Mouse (Mus musculus) ES-E14 (cell line): Measurements from ENCODE around the gene Apc2. TPM values are rescaled to one million over a fixed set of nuclear protein-coding genes. Genes with fewer than 3 reads are reported as not detected.

Source experiments
- DNase-seq: peaks from one replicate; pipeline ENCODE4 v3.0.0-alpha.2; 2013; ENCODE audit warnings: low read depth, low spot score
- H3K27ac ChIP-seq: 2 replicates; pipeline ENCODE4 v1.5.1; 2012; ENCODE audit warnings: low read depth, mild to moderate bottlenecking, low read length, moderate library complexity, mixed read lengths; ENCODE audit not compliant: poor library complexity, insufficient read depth, severe bottlenecking
- H3K36me3 ChIP-seq: 2 replicates; pipeline ENCODE4 v1.6.1; 2012; ENCODE audit warnings: mild to moderate bottlenecking, low read length, moderate library complexity, mixed read lengths; ENCODE audit not compliant: control insufficient read depth, poor library complexity, insufficient read depth, severe bottlenecking
- H3K4me1 ChIP-seq, 2 experiments: fragments of 150-350 bp in 1 of 2; sonication (generic) in 1 of 2; 2 replicates each; pipeline ENCODE4 v1.6.1; 2012; ENCODE audit warnings: low read length in 2 of 2, mild to moderate bottlenecking in 1 of 2, mixed read lengths in 1 of 2; ENCODE audit not compliant: control insufficient read depth in 2 of 2, insufficient read depth in 2 of 2, poor library complexity in 1 of 2
- H3K4me3 ChIP-seq, 2 experiments: fragments of 150-350 bp in 1 of 2; sonication (generic) in 1 of 2; 2 replicates each; pipeline ENCODE4 v1.5.1; 2012; ENCODE audit warnings: low read length in 2 of 2, low read depth in 1 of 2, mild to moderate bottlenecking in 1 of 2, mixed read lengths in 1 of 2; ENCODE audit not compliant: insufficient read depth in 1 of 2, poor library complexity in 1 of 2, severe bottlenecking in 1 of 2
- H3K9ac ChIP-seq: 2 replicates; pipeline ENCODE4 v1.6.1; 2012; ENCODE audit warnings: low read depth, mild to moderate bottlenecking, low read length, mixed read lengths; ENCODE audit not compliant: poor library complexity, insufficient read depth, severe bottlenecking
- H3K9me3 ChIP-seq: fragments of 150-350 bp; sonication (generic); 2 replicates; pipeline ENCODE4 v1.6.1; 2012; ENCODE audit warnings: low read depth, mild to moderate bottlenecking, low read length; ENCODE audit not compliant: control insufficient read depth, insufficient read depth
- CHD2 ChIP-seq: IDR thresholded peaks from 2 replicates; pipeline ENCODE4 v1.6.1; 2014; ENCODE audit warnings: mild to moderate bottlenecking, low read depth, low read length, inconsistent platforms
- HCFC1 ChIP-seq: IDR thresholded peaks from 2 replicates; pipeline ENCODE4 v1.6.1; 2012; ENCODE audit warnings: low read length, inconsistent platforms, borderline replicate concordance; ENCODE audit not compliant: insufficient read depth
- MAFK ChIP-seq: IDR thresholded peaks from 2 replicates; pipeline ENCODE4 v1.6.1; 2014; ENCODE audit warnings: mild to moderate bottlenecking, low read depth, low read length, inconsistent platforms; ENCODE audit not compliant: insufficient read depth
- ZC3H11A ChIP-seq: IDR thresholded peaks from 2 replicates; pipeline ENCODE4 v1.6.1; 2012; ENCODE audit warnings: low read depth, mild to moderate bottlenecking, inconsistent platforms, low read length, borderline replicate concordance
- ZNF384 ChIP-seq: IDR thresholded peaks from 2 replicates; pipeline ENCODE4 v1.6.1; 2012; ENCODE audit warnings: low read depth, low read length, inconsistent platforms
- in situ Hi-C, 2 experiments: fragments of 600-800 bp; cut with MboI; formaldehyde crosslinking; loops; one replicate each; pipeline ENCODE4 v1.15.1; 2025; ENCODE audit warnings: low sequenced_read_pairs in 2 of 2, inconsistent platforms in 1 of 2; ENCODE audit not compliant: unreplicated experiment in 2 of 2
- total RNA-seq: library from RNA; depleted of rRNA; stranded (reverse); fragments of 300-350 nt; gene quantifications from 2 replicates; pipeline ENCODE4 v1.2.3, GENCODE M21; 2012

The Apc2 gene
- total RNA-seq, 1 experiment: 4.6 TPM

- in situ Hi-C loops: no loop called here
- H3K4me3 ChIP-seq: no peak overlapping the region
- no peak overlapping the region for H3K9ac ChIP-seq
These were observed 1.9 kb downstream of the Apc2 start for GRCm38 (mm10) chr10:80297526-80298133.

GRCm38 (mm10) chr10:80298571-80299281, 2.9 kb downstream of the Apc2 start:
- no peak for TF ChIP-seq HCFC1
- TF ChIP-seq CHD2: no peak
- no peak for TF ChIP-seq ZNF384
- TF ChIP-seq ZC3H11A: no peak
- TF ChIP-seq MAFK: no peak

More at GRCm38 (mm10) chr10:80297526-80298133, 1.9 kb downstream of the Apc2 start:
- no peak for DNase-seq
- Histone ChIP-seq H3K36me3 (peaks cover 25% of the 10 kb centered on the region), H3K4me1 (peaks cover 0 to 15% of the 10 kb centered on the region in 2 experiments; a peak in 2 of 4 replicates), H3K9me3 (no peaks in the 10 kb centered on the region), H3K27ac (no peak overlapping the region)
- TF ChIP-seq ZC3H11A: no peak
- no peak for TF ChIP-seq CHD2
- no peak for TF ChIP-seq HCFC1
- no peak for TF ChIP-seq ZNF384
- TF ChIP-seq MAFK: no peak

GRCm38 (mm10) chr10:80299301-80299700, 3.5 kb downstream of the Apc2 start:
- Histone ChIP-seq H3K9ac (no peak overlapping the region), H3K36me3 (peaks cover 8% of the 10 kb centered on the region), H3K4me1 (peaks cover 0 to 13% of the 10 kb centered on the region in 2 experiments; a peak in 2 of 4 replicates), H3K27ac (no peak overlapping the region), H3K4me3 (peak overlapping the region in 1 of 2 experiments; percentile 39; a peak in 3 of 4 replicates), H3K9me3 (no peaks in the 10 kb centered on the region)
- no peak for TF ChIP-seq ZNF384
- TF ChIP-seq MAFK: no peak
- no peak for TF ChIP-seq HCFC1
- no peak for TF ChIP-seq ZC3H11A
- no peak for TF ChIP-seq CHD2
- DNase-seq: no peak
- in situ Hi-C loops: no loop called here

More at GRCm38 (mm10) chr10:80298571-80299281, 2.9 kb downstream of the Apc2 start:
- H3K4me3 ChIP-seq: peak overlapping the region in 1 of 2 experiments; percentile 39; a peak in 3 of 4 replicates
- in situ Hi-C loops: no loop called here
- H3K9ac ChIP-seq: no peak overlapping the region
- peaks cover 14% of the 10 kb centered on the region for H3K36me3 ChIP-seq
- no peaks in the 10 kb centered on the region for H3K9me3 ChIP-seq
- peaks cover 0 to 15% of the 10 kb centered on the region in 2 experiments; a peak in 2 of 4 replicates for H3K4me1 ChIP-seq
- no peak overlapping the region for H3K27ac ChIP-seq
- DNase-seq: no peak

GRCm38 (mm10) chr10:80299824-80300223, 4.0 kb downstream of the Apc2 start:
- Histone ChIP-seq H3K27ac (no peak overlapping the region), H3K36me3 (peaks cover 3% of the 10 kb centered on the region), H3K4me1 (peaks cover 0 to 8% of the 10 kb centered on the region in 2 experiments; a peak in 2 of 4 replicates), H3K4me3 (no peak overlapping the region), H3K9ac (no peak overlapping the region), H3K9me3 (no peaks in the 10 kb centered on the region)
- in situ Hi-C loops: no loop called here
- no peak for TF ChIP-seq MAFK
- TF ChIP-seq ZNF384: no peak
- TF ChIP-seq CHD2: no peak
- TF ChIP-seq HCFC1: no peak
- no peak for TF ChIP-seq ZC3H11A
- DNase-seq: no peak
